Mouse (Mus musculus) intestine, postnatal 0 days (tissue): ENCODE data around the gene S1pr1. TPM values are rescaled to one million over a fixed set of nuclear protein-coding genes. Genes with fewer than 3 reads are reported as not detected.

Experiments
- ATAC-seq: fragments of 200-750 bp; cut with Nextera tagmentation; 2 replicates; pipeline ENCODE4 v1.8.0; 2017; ENCODE audit warnings: mild to moderate bottlenecking, moderate TSS enrichment, moderate library complexity
- H3K27ac ChIP-seq: fragments of 300-500 bp; sonication (generic); 2 replicates; pipeline ENCODE4 v1.5.1; 2014; ENCODE audit warnings: mild to moderate bottlenecking, low read depth, low read length, moderate library complexity
- H3K27me3 ChIP-seq: fragments of 300-500 bp; sonication (generic); replicated peaks from 2 replicates; pipeline ENCODE4 v1.6.1; 2014; ENCODE audit warnings: low read length, mixed read lengths; ENCODE audit not compliant: control insufficient read depth, insufficient read depth
- H3K36me3 ChIP-seq: fragments of 300-500 bp; sonication (generic); 2 replicates; pipeline ENCODE4 v1.6.1; 2014; ENCODE audit warnings: mild to moderate bottlenecking, moderate library complexity; ENCODE audit not compliant: control insufficient read depth, insufficient read depth
- H3K4me1 ChIP-seq: fragments of 300-500 bp; sonication (generic); replicated peaks from 2 replicates; pipeline ENCODE4 v1.6.1; 2014; ENCODE audit warnings: antibody characterized with exemption, low read length, mixed read lengths; ENCODE audit not compliant: control insufficient read depth, insufficient read depth
- H3K4me2 ChIP-seq: fragments of 300-500 bp; sonication (generic); replicated peaks from 2 replicates; pipeline ENCODE4 v1.6.1; 2014; ENCODE audit warnings: low read depth, mild to moderate bottlenecking, moderate library complexity
- H3K4me3 ChIP-seq: fragments of 300-500 bp; sonication (generic); 2 replicates; pipeline ENCODE4 v1.5.1; 2014; ENCODE audit warnings: low read depth, low read length
- H3K9ac ChIP-seq: fragments of 300-500 bp; sonication (generic); 2 replicates; pipeline ENCODE4 v1.6.1; 2014; ENCODE audit warnings: mild to moderate bottlenecking, low read depth, low read length
- H3K9me3 ChIP-seq: fragments of 300-500 bp; sonication (generic); 2 replicates; pipeline ENCODE4 v1.6.1; 2016; ENCODE audit warnings: mixed run types; ENCODE audit not compliant: control insufficient read depth
- CTCF ChIP-seq: sonication (generic); IDR thresholded peaks from 2 replicates; pipeline ENCODE4 v1.5.1; 2016; ENCODE audit warnings: low read depth, mild to moderate bottlenecking, control low read depth, antibody characterized with exemption, moderate library complexity
- WGBS: fragments of 180-500 bp; shearing (Covaris S2); extraction: QIAGEN DNeasy Blood & Tissue Kit; methylation state at CpG from one replicate; pipeline ENCODE4 v1.1.7; 2014; 5-methylcytosine and 5-hydroxymethylcytosine counted together
- polyA plus RNA-seq: library from polyadenylated mRNA; unstranded; fragments of >200 nt; fragmentation: Nextera tagmentation; extraction: Ambion mirVana; gene quantifications from 2 replicates; pipeline ENCODE4 v1.2.1, GENCODE M21; 2015

Gene S1pr1
- polyA plus RNA-seq, 1 experiment from 2014 or later: 7.6 TPM

- Histone ChIP-seq H3K4me3 (no peak overlapping the region), H3K9me3 (no peaks in the 10 kb centered on the region), H3K4me2 (no peak overlapping the region), H3K4me1 (no peaks in the 10 kb centered on the region), H3K27ac (no peak overlapping the region), H3K36me3 (no peaks in the 10 kb centered on the region), H3K27me3 (no peaks in the 10 kb centered on the region), H3K9ac (no peak overlapping the region)
- ATAC-seq: no peak
- no peak for TF ChIP-seq CTCF
- 76% methylated on average over 5 of the region's 5 CpGs for WGBS
Measured at GRCm38 (mm10) chr3:115674665-115675064, 40.2 kb downstream of the S1pr1 start.

GRCm38 (mm10) chr3:115673663-115674157, 41.2 kb downstream of the S1pr1 start:
- H3K4me1 ChIP-seq: no peaks in the 10 kb centered on the region
- H3K4me2 ChIP-seq: 0 out of 2 replicates have a peak overlapping the region, but pooled peaks have one; percentile 27
- H3K4me3 ChIP-seq: no peak overlapping the region
- H3K9me3 ChIP-seq: no peaks in the 10 kb centered on the region
- H3K27me3 ChIP-seq: no peaks in the 10 kb centered on the region
- no peak overlapping the region for H3K9ac ChIP-seq
- WGBS: 22% methylated on average over 13 of the region's 13 CpGs
- no peak for ATAC-seq
- no peak overlapping the region for H3K27ac ChIP-seq
- H3K36me3 ChIP-seq: no peaks in the 10 kb centered on the region
- no peak for TF ChIP-seq CTCF

- no peaks in the 10 kb centered on the region for H3K36me3 ChIP-seq
- H3K9me3 ChIP-seq: no peaks in the 10 kb centered on the region
- H3K27me3 ChIP-seq: no peaks in the 10 kb centered on the region
- H3K27ac ChIP-seq: no peak overlapping the region
- no peak overlapping the region for H3K9ac ChIP-seq
- H3K4me1 ChIP-seq: no peaks in the 10 kb centered on the region
- no peak for TF ChIP-seq CTCF
- H3K4me3 ChIP-seq: no peak overlapping the region
- 50% methylated on average over 9 of the region's 9 CpGs for WGBS
- H3K4me2 ChIP-seq: 0 out of 2 replicates have a peak overlapping the region, but pooled peaks have one; percentile 27
- no peak for ATAC-seq
Measured at GRCm38 (mm10) chr3:115672965-115673662, 41.8 kb downstream of the S1pr1 start.

GRCm38 (mm10) chr3:115669230-115669629, 45.6 kb downstream of the S1pr1 start:
- TF ChIP-seq CTCF: no peak
- 85% methylated on average over 1 of the region's 1 CpGs for WGBS
- no peak overlapping the region for H3K4me3 ChIP-seq

GRCm38 (mm10) chr3:115667182-115667581, 47.7 kb downstream of the S1pr1 start:
- H3K36me3 ChIP-seq: no peaks in the 10 kb centered on the region
- WGBS: 90% methylated on average over 2 of the region's 2 CpGs
- no peak overlapping the region for H3K4me2 ChIP-seq
- no peak overlapping the region for H3K27ac ChIP-seq
- no peak overlapping the region for H3K9ac ChIP-seq
- H3K4me3 ChIP-seq: no peak overlapping the region
- no peak for ATAC-seq
- no peaks in the 10 kb centered on the region for H3K9me3 ChIP-seq
- no peaks in the 10 kb centered on the region for H3K27me3 ChIP-seq
- no peak for TF ChIP-seq CTCF
- no peaks in the 10 kb centered on the region for H3K4me1 ChIP-seq

More at GRCm38 (mm10) chr3:115669230-115669629, 45.6 kb downstream of the S1pr1 start:
- H3K27me3 ChIP-seq: no peaks in the 10 kb centered on the region
- H3K27ac ChIP-seq: no peak overlapping the region
- H3K9me3 ChIP-seq: no peaks in the 10 kb centered on the region
- H3K4me2 ChIP-seq: no peak overlapping the region
- no peak overlapping the region for H3K9ac ChIP-seq
- ATAC-seq: no peak
- no peaks in the 10 kb centered on the region for H3K36me3 ChIP-seq
- no peaks in the 10 kb centered on the region for H3K4me1 ChIP-seq

GRCm38 (mm10) chr3:115666547-115666946, 48.3 kb downstream of the S1pr1 start:
- H3K27me3 ChIP-seq: no peaks in the 10 kb centered on the region
- no peak for TF ChIP-seq CTCF
- no peak overlapping the region for H3K9ac ChIP-seq
- H3K27ac ChIP-seq: no peak overlapping the region
- no peaks in the 10 kb centered on the region for H3K4me1 ChIP-seq
- WGBS: 46% methylated on average over 8 of the region's 8 CpGs
- no peaks in the 10 kb centered on the region for H3K36me3 ChIP-seq
- ATAC-seq: no peak
- no peak overlapping the region for H3K4me2 ChIP-seq
- H3K4me3 ChIP-seq: no peak overlapping the region
- no peaks in the 10 kb centered on the region for H3K9me3 ChIP-seq
